Mouse (Mus musculus) neural tube, embryonic 12.5 days (tissue): ENCODE data around the gene Ptprf. TPM values are rescaled to one million over a fixed set of nuclear protein-coding genes. Genes with fewer than 3 reads are reported as not detected.
A peak's percentile ranks its signal among the peaks of the same experiment; 100 is the strongest.

Experiments
- ATAC-seq: fragments of 200-750 bp; cut with Nextera tagmentation; 2 replicates; pipeline ENCODE4 v1.8.0; 2017; ENCODE audit warnings: low read depth, mild to moderate bottlenecking, moderate TSS enrichment, moderate library complexity; ENCODE audit not compliant: low FRiP score
- H3K27ac ChIP-seq: fragments of 300-500 bp; sonication (generic); 2 replicates; pipeline ENCODE4 v1.5.1; 2016
- H3K27me3 ChIP-seq: fragments of 300-500 bp; sonication (generic); replicated peaks from 2 replicates; pipeline ENCODE4 v1.6.1; 2016; ENCODE audit warnings: mild to moderate bottlenecking
- H3K36me3 ChIP-seq: fragments of 300-500 bp; sonication (generic); 2 replicates; pipeline ENCODE4 v1.6.1; 2016; ENCODE audit warnings: mild to moderate bottlenecking
- H3K4me1 ChIP-seq: fragments of 300-500 bp; sonication (generic); 2 replicates; pipeline ENCODE4 v1.6.1; 2016
- H3K4me2 ChIP-seq: fragments of 300-500 bp; sonication (generic); replicated peaks from 2 replicates; pipeline ENCODE4 v1.6.1; 2016; ENCODE audit warnings: mild to moderate bottlenecking
- H3K4me3 ChIP-seq: fragments of 300-500 bp; sonication (generic); 2 replicates; pipeline ENCODE4 v1.5.1; 2016
- H3K9ac ChIP-seq: fragments of 300-500 bp; sonication (generic); 2 replicates; pipeline ENCODE4 v1.6.1; 2016; ENCODE audit warnings: mild to moderate bottlenecking
- H3K9me3 ChIP-seq: fragments of 300-500 bp; sonication (generic); 2 replicates; pipeline ENCODE4 v1.6.1; 2016; ENCODE audit warnings: mild to moderate bottlenecking
- WGBS: fragments of 180-500 bp; shearing (Covaris S2); methylation state at CpG from one replicate; pipeline ENCODE4 v1.1.7; 2016; 5-methylcytosine and 5-hydroxymethylcytosine counted together
- polyA plus RNA-seq: library from polyadenylated mRNA; unstranded; fragments of >200 nt; fragmentation: Nextera tagmentation; extraction: Ambion mirVana; gene quantifications from 2 replicates; pipeline ENCODE4 v1.2.1, GENCODE M21; 2016

The Ptprf gene
- polyA plus RNA-seq, 1 experiment from 2014 or later = 122 TPM

DNA sequence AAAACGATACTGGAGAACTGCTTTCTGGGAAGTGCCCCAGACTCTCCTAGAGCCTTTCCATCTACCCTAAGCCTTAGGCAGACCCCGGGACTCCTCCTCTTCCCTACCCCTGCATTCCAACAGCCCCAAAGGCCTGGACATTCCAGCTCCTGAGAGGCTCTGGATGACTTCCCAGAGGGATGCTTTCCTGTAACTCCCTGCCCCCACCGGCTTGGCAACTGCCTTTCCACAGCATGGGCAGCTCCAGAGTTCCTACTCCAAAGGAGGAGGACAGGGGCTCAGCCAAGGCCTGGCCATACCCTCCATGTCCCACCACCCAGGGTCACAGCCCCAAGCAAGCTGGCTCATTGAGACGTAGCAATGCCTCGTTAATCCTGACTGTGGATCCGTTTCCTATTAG, 21.2 kb downstream of the Ptprf start:
- Histone ChIP-seq H3K4me3 (no peak overlapping the region), H3K27me3 (no peaks in the 10 kb centered on the region), H3K27ac (no peak overlapping the region), H3K36me3 (peaks cover 64% of the 10 kb centered on the region), H3K9me3 (no peaks in the 10 kb centered on the region), H3K4me2 (no peak overlapping the region), H3K4me1 (peaks cover 54% of the 10 kb centered on the region), H3K9ac (no peak overlapping the region)
- WGBS = 69% methylated on average over 6 of the region's 6 CpGs
- ATAC-seq = no peak

DNA sequence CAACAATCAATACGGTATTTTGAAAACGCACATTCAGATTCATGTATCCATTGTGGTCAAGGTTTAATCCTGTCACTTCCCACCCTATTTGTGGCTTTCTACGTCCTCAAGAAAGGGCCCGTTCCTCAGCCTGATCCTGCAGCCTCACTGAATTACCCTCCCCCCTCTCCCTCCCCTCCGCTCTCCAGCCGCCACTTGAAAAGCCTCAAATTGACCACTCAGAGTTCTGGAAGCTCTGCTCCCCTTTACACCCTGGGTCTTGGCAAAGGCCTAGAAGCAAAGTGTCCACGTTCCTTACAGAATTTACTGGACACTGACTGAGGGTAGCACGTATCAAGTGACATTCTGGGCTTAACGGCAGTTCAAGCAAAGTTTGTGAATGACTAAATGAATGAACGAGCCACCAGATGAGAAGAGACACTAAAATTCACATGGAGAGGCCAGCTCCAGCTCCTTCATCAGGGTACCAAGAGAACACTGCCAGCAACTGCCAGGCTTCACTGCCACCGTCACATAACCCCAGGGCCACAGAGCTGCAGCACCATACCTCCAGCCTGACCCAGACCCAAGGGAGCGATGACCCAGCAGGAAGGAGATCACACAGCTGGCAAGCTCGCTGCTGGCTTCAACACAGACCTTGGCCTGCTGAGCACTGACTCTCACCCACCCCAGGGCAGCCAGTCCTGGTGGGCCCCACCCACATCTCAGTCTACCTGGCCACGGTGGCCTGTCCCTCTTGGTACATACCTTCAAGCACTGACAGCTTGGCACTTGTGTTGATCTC, 22.6 kb downstream of the Ptprf start:
- H3K27me3 ChIP-seq = no peaks in the 10 kb centered on the region
- peaks cover 77% of the 10 kb centered on the region for H3K36me3 ChIP-seq
- no peak overlapping the region for H3K27ac ChIP-seq
- H3K4me1 ChIP-seq = peaks cover 44% of the 10 kb centered on the region
- no peak overlapping the region for H3K9ac ChIP-seq
- no peak overlapping the region for H3K4me2 ChIP-seq
- 77% methylated on average over 14 of the region's 14 CpGs for WGBS
- ATAC-seq = no peak
- no peak overlapping the region for H3K4me3 ChIP-seq
- no peaks in the 10 kb centered on the region for H3K9me3 ChIP-seq

DNA sequence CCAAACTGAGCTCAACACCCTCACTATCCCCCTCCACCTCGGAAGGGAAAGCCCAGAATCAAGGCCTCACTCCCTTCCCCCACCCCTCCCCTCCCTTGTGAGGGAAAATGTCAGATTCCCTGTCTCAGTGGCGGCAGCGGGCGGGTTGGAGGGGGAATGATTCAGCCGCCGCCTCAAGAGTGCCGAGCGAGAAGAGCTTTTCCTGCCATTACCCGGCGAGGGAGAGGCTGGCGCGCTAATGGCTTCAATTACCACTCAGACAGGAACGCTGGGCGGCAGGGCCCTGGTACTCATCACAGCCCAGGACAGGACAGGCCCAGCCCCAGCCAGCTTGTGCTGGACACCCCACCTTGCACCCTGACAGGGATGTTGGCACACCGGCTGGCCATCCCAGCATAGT, 25.6 kb downstream of the Ptprf start:
- Histone ChIP-seq H3K9me3 (no peaks in the 10 kb centered on the region), H3K27me3 (no peaks in the 10 kb centered on the region), H3K4me1 (peaks cover 60% of the 10 kb centered on the region), H3K27ac (peak overlapping the region; percentile 53; the same call in 1 of the 2 replicates), H3K9ac (no peak overlapping the region), H3K4me3 (no peak overlapping the region), H3K4me2 (peak overlapping the region; percentile 28), H3K36me3 (peaks cover 53% of the 10 kb centered on the region)
- WGBS = 24% methylated on average over 15 of the region's 15 CpGs
- no peak for ATAC-seq

DNA sequence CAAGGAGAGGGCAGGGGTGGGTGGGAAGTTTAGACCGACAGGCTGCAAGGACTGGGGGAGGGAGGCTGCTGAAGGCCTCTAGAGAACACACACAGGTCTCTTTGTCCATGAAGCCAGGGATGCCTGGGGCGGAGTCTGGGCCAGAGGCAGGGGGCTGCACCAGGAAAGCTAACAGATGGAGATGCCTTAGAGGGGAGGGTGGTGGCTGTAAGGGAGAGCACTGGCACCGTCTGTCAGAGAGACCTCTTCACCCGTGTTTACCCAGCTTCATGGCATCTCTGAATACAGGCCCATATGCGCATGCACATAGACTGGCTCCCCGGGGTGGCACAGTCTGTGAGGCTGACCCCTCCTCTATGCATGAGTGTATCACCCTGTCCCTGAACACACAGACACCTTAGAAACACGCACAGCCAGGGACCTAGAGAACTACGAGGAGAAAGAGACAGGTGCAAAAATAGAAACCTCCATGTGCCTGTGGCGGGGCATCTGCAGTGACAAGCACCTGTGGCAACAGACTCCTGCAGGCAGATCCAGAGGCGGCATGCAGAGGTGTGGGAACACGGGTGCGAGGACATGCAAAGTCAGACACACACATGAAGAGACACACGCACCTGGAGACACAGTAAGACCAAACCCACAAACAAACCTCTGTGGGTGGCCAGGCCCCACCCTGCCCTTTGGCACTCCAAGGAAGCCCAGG, 29.3 kb downstream of the Ptprf start:
- 39% methylated on average over 13 of the region's 13 CpGs for WGBS
- Histone ChIP-seq H3K4me1 (peaks cover 67% of the 10 kb centered on the region), H3K4me3 (no peak overlapping the region), H3K9ac (peak overlapping the region; percentile 29), H3K36me3 (peaks cover 40% of the 10 kb centered on the region), H3K27me3 (no peaks in the 10 kb centered on the region), H3K27ac (peak overlapping the region; percentile 54), H3K9me3 (no peaks in the 10 kb centered on the region), H3K4me2 (peak overlapping the region; percentile 90)
- ATAC-seq = peak; percentile 51

DNA sequence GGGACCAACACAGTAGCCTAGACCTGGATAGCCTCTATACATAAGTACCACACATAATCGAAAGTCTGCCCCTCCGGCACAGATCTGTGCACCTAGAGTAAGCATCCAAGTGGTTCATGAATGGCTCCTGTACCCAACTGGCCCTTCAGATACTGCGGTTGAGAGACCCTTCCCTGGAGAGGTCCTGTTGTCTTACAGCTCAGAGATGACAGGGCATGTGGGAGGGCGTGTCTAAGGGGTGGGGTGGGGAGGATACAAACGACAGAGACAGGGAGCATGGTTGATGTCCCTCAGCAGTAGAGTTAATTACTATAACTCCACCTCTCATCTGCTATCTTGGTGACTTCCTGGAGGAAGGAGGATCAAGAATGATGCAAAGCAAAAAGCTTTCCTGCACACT, 29.9 kb downstream of the Ptprf start:
- H3K4me3 ChIP-seq = peak overlapping the region; percentile 40
- H3K9ac ChIP-seq = peak overlapping the region; percentile 61
- ATAC-seq = peak; percentile 43
- peaks cover 42% of the 10 kb centered on the region for H3K36me3 ChIP-seq
- H3K4me1 ChIP-seq = peaks cover 69% of the 10 kb centered on the region
- H3K27me3 ChIP-seq = no peaks in the 10 kb centered on the region
- peak overlapping the region; percentile 54 for H3K27ac ChIP-seq
- H3K9me3 ChIP-seq = no peaks in the 10 kb centered on the region
- WGBS = 24% methylated on average over 5 of the region's 5 CpGs
- peak overlapping the region; percentile 90 for H3K4me2 ChIP-seq

DNA sequence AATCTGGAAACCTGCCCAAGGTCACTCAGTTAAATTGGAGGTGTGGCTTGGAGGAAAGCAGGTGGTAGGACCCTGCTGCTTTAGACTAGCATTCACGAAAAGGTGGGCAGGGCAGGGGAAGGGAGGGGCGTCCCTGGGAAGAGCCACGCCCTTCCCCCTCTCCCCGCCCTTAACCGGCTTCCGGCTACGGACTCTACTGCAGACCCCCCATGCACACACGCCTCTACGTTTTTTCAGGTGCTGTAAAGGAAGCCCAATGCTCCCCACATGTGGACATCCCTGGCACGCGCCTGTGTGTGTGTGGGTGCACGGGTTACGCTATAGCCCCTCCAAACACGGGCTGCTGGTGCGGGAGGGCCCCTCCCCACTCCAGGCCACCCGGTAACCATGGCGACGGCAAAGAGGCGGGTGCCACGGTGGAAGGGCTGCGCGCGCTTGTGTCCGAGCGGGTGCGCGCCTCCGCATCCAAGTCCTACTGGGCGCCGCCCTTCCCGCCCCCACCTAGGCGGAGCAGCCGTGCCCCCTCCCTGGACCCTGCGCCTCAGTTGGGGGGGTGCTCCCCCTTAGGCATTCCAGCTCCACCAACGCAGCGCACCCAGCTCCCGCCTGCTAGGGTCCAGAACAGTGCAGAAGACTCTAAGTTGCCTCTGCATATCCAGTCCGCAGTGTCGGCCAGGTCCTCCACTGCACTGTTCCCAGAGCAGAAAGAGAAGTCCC, 30.5 kb downstream of the Ptprf start:
- peak; percentile 39 for ATAC-seq
- Histone ChIP-seq H3K27ac (peak overlapping the region; percentile 54), H3K9ac (peak overlapping the region; percentile 61), H3K9me3 (no peaks in the 10 kb centered on the region), H3K4me3 (peak overlapping the region; percentile 40), H3K4me2 (peak overlapping the region; percentile 90), H3K27me3 (no peaks in the 10 kb centered on the region), H3K36me3 (peaks cover 44% of the 10 kb centered on the region), H3K4me1 (peaks cover 66% of the 10 kb centered on the region)
- WGBS = 1% methylated on average over 36 of the region's 39 CpGs

DNA sequence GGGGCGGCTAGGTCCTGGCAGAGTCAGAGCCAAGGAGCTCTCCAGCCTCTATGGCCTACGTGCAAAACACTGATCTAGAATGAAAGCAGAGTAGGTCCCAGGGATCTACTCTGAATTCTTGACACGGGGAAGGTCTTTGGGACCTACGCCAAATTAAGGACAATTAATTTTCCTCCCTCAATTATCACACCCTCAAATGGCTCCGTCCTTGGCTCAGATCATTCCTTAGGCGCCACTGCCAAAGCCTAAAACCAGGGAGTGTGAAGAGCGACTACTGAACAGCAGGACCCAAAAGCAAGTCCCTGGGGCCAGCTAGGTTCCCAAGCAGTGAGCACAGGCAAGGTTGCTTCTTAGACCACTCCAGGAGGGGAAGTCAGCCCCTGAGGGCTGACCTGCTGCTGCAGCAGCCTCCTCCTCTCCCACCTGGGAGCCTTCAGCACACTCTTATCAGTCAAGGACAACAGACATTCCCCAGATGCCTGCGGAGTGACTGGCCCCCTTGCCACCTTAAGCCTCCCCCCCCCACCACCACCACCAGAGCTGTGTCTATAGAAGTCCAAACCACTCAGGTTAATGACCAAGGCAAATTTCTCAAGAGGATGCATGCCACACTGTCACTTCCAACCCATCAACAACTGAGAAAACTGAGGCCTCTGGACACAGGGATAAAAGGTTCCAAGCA, 31.3 kb downstream of the Ptprf start:
- no peaks in the 10 kb centered on the region for H3K9me3 ChIP-seq
- peaks cover 48% of the 10 kb centered on the region for H3K36me3 ChIP-seq
- H3K9ac ChIP-seq = no peak overlapping the region
- H3K27ac ChIP-seq = no peak overlapping the region; the same call in 1 of the 2 replicates
- peaks cover 58% of the 10 kb centered on the region for H3K4me1 ChIP-seq
- H3K4me2 ChIP-seq = peak overlapping the region; percentile 90; the same call in 1 of the 2 replicates
- WGBS = 75% methylated on average over 8 of the region's 8 CpGs
- H3K4me3 ChIP-seq = no peak overlapping the region
- no peak for ATAC-seq
- H3K27me3 ChIP-seq = no peaks in the 10 kb centered on the region

DNA sequence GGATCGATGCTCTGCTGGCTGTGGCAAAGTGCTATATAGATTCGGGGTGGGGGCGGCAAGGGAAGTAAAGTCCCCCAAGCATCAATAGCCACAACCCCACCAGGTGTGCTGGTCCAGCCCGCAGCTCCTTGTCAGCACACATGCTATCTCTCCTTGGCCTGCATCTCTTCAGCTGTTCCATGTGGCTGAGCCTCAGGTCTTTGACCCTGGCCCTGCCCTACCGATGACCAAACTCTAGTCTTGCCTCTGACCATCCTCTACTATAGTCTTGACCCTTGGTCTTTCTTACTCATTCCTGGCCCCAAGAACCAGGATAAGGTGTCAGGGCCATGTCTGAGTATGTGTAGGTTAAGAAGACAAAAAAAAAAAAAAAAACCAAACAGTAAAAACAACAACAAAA, 33.2 kb downstream of the Ptprf start:
- Histone ChIP-seq H3K27ac (no peak overlapping the region), H3K9me3 (no peaks in the 10 kb centered on the region), H3K4me2 (no peak overlapping the region), H3K4me1 (peaks cover 48% of the 10 kb centered on the region), H3K4me3 (no peak overlapping the region), H3K27me3 (no peaks in the 10 kb centered on the region), H3K9ac (no peak overlapping the region), H3K36me3 (peaks cover 40% of the 10 kb centered on the region)
- WGBS = 95% methylated on average over 5 of the region's 5 CpGs
- no peak for ATAC-seq

DNA sequence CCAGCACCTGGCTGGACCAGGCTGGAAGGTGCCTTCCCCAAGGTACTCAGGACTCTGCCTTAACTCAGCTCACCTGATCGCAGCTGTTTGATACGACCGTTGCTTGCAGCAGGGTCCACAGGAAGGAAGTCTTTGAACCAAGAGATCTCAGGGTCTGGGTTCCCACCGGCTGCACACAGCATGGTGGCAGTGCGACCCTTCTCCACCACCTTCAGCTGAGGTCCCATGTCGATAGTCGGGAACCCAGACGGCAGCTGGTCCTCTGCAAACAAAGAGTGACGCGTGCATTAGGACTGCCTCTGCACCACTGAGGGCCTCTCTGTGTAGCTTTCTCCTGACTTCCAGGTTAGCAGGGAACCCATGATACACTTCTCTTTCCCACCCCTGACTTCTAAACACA, 33.8 kb downstream of the Ptprf start:
- H3K9me3 ChIP-seq = no peaks in the 10 kb centered on the region
- no peak overlapping the region for H3K4me2 ChIP-seq
- ATAC-seq = no peak
- H3K27ac ChIP-seq = no peak overlapping the region
- H3K36me3 ChIP-seq = peaks cover 42% of the 10 kb centered on the region
- no peaks in the 10 kb centered on the region for H3K27me3 ChIP-seq
- H3K9ac ChIP-seq = no peak overlapping the region
- H3K4me1 ChIP-seq = peaks cover 43% of the 10 kb centered on the region
- WGBS = 87% methylated on average over 10 of the region's 10 CpGs
- H3K4me3 ChIP-seq = no peak overlapping the region

DNA sequence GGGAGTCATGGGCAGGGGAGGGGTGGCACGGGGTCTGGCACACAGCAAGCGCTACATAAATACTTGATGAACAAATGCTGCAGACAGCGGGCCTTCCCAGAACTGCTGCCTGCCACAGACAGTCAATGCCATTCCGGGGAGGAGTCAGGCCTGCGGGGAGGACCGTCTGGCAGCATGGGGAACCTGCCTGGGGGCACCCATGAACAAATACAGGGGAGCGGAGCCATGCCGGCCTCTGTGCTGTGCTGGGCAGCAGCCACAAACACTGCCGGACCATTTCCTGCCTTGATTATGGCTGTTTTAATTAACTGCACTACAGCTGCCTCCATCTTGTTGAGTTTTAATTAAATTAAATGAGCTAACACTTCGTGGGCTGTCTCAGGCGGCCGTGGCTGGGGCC, 35.0 kb downstream of the Ptprf start:
- H3K27ac ChIP-seq = no peak overlapping the region
- no peaks in the 10 kb centered on the region for H3K27me3 ChIP-seq
- no peak overlapping the region for H3K9ac ChIP-seq
- WGBS = 58% methylated on average over 12 of the region's 12 CpGs
- H3K9me3 ChIP-seq = no peaks in the 10 kb centered on the region
- peak; percentile 54 for ATAC-seq
- H3K4me3 ChIP-seq = no peak overlapping the region
- peaks cover 54% of the 10 kb centered on the region for H3K36me3 ChIP-seq
- no peak overlapping the region for H3K4me2 ChIP-seq
- peaks cover 31% of the 10 kb centered on the region for H3K4me1 ChIP-seq

DNA sequence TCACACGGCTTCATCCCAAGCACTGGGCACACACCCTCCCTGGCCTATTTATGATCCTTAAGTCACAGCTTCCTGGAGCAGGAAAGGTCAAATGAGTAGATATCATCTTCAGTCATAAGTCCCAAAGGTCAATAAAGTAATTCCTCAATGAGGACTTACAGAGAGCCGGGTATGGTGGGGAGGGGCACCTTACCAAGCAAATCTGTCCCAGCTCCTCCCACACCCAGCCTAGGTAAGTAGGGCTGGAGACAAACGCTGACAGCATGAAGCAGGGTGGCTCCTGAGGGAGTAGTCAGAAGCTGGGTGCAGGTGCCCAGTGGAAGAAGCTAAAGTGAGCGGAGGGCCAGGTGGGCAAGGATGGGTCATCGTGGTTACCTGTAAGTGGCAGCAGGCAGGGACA, 36.3 kb downstream of the Ptprf start:
- no peak overlapping the region for H3K27ac ChIP-seq
- no peak overlapping the region for H3K4me2 ChIP-seq
- no peaks in the 10 kb centered on the region for H3K9me3 ChIP-seq
- no peak overlapping the region for H3K4me3 ChIP-seq
- H3K9ac ChIP-seq = no peak overlapping the region
- H3K36me3 ChIP-seq = peaks cover 65% of the 10 kb centered on the region
- H3K4me1 ChIP-seq = peaks cover 18% of the 10 kb centered on the region
- ATAC-seq = no peak
- 90% methylated on average over 5 of the region's 5 CpGs for WGBS
- H3K27me3 ChIP-seq = no peaks in the 10 kb centered on the region

DNA sequence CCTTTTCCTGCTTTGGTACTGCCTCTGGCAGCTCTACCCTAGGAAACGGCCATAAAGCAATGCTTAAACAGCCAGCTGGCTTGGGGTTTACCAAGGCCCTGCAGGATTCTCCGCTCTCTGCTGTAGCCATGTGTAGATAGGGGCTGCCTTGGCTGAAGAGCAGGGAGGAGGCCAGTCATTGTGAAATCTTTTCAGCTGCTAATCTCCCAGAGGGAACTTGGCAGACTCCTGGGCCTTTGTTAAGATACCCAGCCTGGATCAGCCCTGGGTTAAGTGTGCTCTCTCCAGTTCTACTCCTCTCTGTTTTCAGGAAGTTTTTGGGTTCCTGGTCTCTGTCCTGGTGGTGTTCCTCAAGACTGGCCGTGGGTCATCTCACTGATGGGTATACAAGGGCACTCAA, 43.9 kb downstream of the Ptprf start:
- WGBS = 80% methylated on average over 3 of the region's 3 CpGs
- H3K4me2 ChIP-seq = no peak overlapping the region
- H3K9ac ChIP-seq = no peak overlapping the region
- ATAC-seq = no peak
- no peaks in the 10 kb centered on the region for H3K27me3 ChIP-seq
- no peak overlapping the region for H3K27ac ChIP-seq
- H3K36me3 ChIP-seq = peaks cover 81% of the 10 kb centered on the region
- peaks cover 5% of the 10 kb centered on the region; the same call in 1 of the 2 replicates for H3K4me1 ChIP-seq
- no peak overlapping the region for H3K4me3 ChIP-seq
- no peaks in the 10 kb centered on the region for H3K9me3 ChIP-seq
